Mouse (Mus musculus) heart, adult 2 months (tissue): ENCODE results near the gene Tab2.
"Not testable (repeated sequence)": the region's sequence is repeated elsewhere in the genome, so short reads cannot be mapped to it uniquely, and the experiment has no call there.

Experiments used
- CTCF ChIP-seq: fragments of 200-600 bp; IDR thresholded peaks from 2 replicates; pipeline ENCODE4 v1.8.1; 2022; ENCODE audit warnings: antibody characterized with exemption, mild to moderate bottlenecking, moderate library complexity
- EP300 ChIP-seq: fragments of 200-500 bp; IDR thresholded peaks from 2 replicates; pipeline ENCODE4 v1.6.1; 2011; ENCODE audit warnings: low read depth, low read length, control low read depth; ENCODE audit not compliant: insufficient read depth
- POLR2A ChIP-seq: fragments of 200-500 bp; IDR thresholded peaks from 2 replicates; pipeline ENCODE4 v1.6.1; 2011; ENCODE audit warnings: mild to moderate bottlenecking, low read depth, low read length, control low read depth; ENCODE audit not compliant: insufficient read depth

DNA sequence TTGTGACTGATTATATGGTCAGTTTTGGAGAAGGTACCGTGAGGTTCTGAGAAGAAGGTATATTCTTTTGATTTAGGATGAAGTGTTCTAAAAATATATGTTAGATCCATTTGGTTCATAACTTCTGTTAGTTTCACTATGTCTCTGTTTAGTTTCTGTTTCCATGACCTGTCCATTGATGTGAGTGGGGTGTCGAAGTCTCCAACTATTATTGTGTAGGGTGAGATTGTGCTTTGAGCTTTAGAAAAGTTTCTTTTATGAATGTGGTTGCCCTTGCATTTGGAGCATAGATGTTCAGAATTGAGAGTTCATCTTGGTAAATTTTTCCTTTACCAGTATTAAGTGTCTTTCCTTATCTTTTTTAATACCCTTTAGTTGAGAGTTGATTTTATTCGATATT lies 75.7 kb downstream of the Tab2 start:
- not testable (repeated sequence) for TF ChIP-seq POLR2A, CTCF, EP300
